Mouse (Mus musculus) hindbrain, embryonic 12.5 days (tissue): Measurements from ENCODE around the gene Atp6v0a1. TPM values are rescaled to one million over a fixed set of nuclear protein-coding genes. Genes with fewer than 3 reads are reported as not detected.

Experiments used
- ATAC-seq: fragments of 200-750 bp; cut with Nextera tagmentation; 2 replicates; pipeline ENCODE4 v1.8.0; 2017; ENCODE audit warnings: moderate TSS enrichment; ENCODE audit not compliant: low FRiP score
- H3K27ac ChIP-seq: fragments of 300-500 bp; sonication (generic); 2 replicates; pipeline ENCODE4 v1.5.1; 2016; ENCODE audit warnings: mild to moderate bottlenecking
- H3K27me3 ChIP-seq: fragments of 300-500 bp; sonication (generic); 2 replicates; pipeline ENCODE4 v1.6.1; 2016; ENCODE audit warnings: mild to moderate bottlenecking
- H3K36me3 ChIP-seq: fragments of 300-500 bp; sonication (generic); 2 replicates; pipeline ENCODE4 v1.6.1; 2016; ENCODE audit warnings: mild to moderate bottlenecking
- H3K4me1 ChIP-seq: fragments of 300-500 bp; sonication (generic); 2 replicates; pipeline ENCODE4 v1.6.1; 2016
- H3K4me2 ChIP-seq: fragments of 300-500 bp; sonication (generic); replicated peaks from 2 replicates; pipeline ENCODE4 v1.6.1; 2016; ENCODE audit warnings: mild to moderate bottlenecking
- H3K4me3 ChIP-seq: fragments of 300-500 bp; sonication (generic); 2 replicates; pipeline ENCODE4 v1.5.1; 2016; ENCODE audit warnings: mild to moderate bottlenecking
- H3K9ac ChIP-seq: fragments of 300-500 bp; sonication (generic); 2 replicates; pipeline ENCODE4 v1.6.1; 2016; ENCODE audit warnings: mild to moderate bottlenecking, moderate library complexity
- H3K9me3 ChIP-seq: fragments of 300-500 bp; sonication (generic); replicated peaks from 2 replicates; pipeline ENCODE4 v1.6.1; 2016; ENCODE audit warnings: mild to moderate bottlenecking
- WGBS: fragments of 180-500 bp; shearing (Covaris S2); methylation state at CpG from one replicate; pipeline ENCODE4 v1.1.7; 2016; 5-methylcytosine and 5-hydroxymethylcytosine counted together
- polyA plus RNA-seq: library from polyadenylated mRNA; unstranded; fragments of >200 nt; fragmentation: Nextera tagmentation; extraction: Ambion mirVana; gene quantifications from 2 replicates; pipeline ENCODE4 v1.2.1, GENCODE M21; 2016

The Atp6v0a1 gene
- polyA plus RNA-seq, 1 experiment from 2014 or later = 70.2 TPM

GRCm38 (mm10) chr11:100969189-100969743, 40.0 kb upstream of the Atp6v0a1 start:
- Histone ChIP-seq H3K27me3 (peaks cover 95% of the 10 kb centered on the region), H3K4me3 (peak overlapping the region; percentile 38), H3K4me2 (peak overlapping the region; percentile 51), H3K36me3 (no peaks in the 10 kb centered on the region), H3K27ac (no peak overlapping the region), H3K4me1 (peaks cover 17% of the 10 kb centered on the region), H3K9ac (peak overlapping the region; percentile 45; the same call in 1 of the 2 replicates), H3K9me3 (no peaks in the 10 kb centered on the region)
- no peak for ATAC-seq
- 9% methylated on average over 35 of the region's 35 CpGs for WGBS

GRCm38 (mm10) chr11:100969744-100970556, 39.3 kb upstream of the Atp6v0a1 start:
- 2% methylated on average over 65 of the region's 65 CpGs for WGBS
- ATAC-seq = no peak
- Histone ChIP-seq H3K4me1 (peaks cover 17% of the 10 kb centered on the region), H3K9ac (peak overlapping the region; percentile 24; the same call in 1 of the 2 replicates), H3K27ac (no peak overlapping the region), H3K4me2 (peak overlapping the region; percentile 51), H3K9me3 (no peaks in the 10 kb centered on the region), H3K27me3 (peaks cover 96% of the 10 kb centered on the region), H3K4me3 (peak overlapping the region; percentile 38), H3K36me3 (no peaks in the 10 kb centered on the region)

- ATAC-seq = no peak
- Histone ChIP-seq H3K27me3 (peaks cover 92% of the 10 kb centered on the region), H3K4me1 (peaks cover 17% of the 10 kb centered on the region), H3K27ac (no peak within 1 kb of the TSS), H3K36me3 (no peaks in the 10 kb centered on the region), H3K9me3 (no peaks in the 10 kb centered on the region), H3K9ac (peak within 1 kb of the TSS; percentile 24; the same call in 1 of the 2 replicates), H3K4me3 (peak within 1 kb of the TSS; percentile 38), H3K4me2 (peak within 1 kb of the TSS; percentile 51)
- 1% methylated on average over 20 of the region's 20 CpGs for WGBS
Observed at GRCm38 (mm10) chr11:100970557-100970937, 38.7 kb upstream of the Atp6v0a1 start, which contains the start of gene Cavin1. Gene Cavin1 (minus strand): TSS chr11:100970887.

GRCm38 (mm10) chr11:100971455-100971854, 37.8 kb upstream of the Atp6v0a1 start:
- peaks cover 83% of the 10 kb centered on the region for H3K27me3 ChIP-seq
- ATAC-seq = no peak
- no peak overlapping the region for H3K4me3 ChIP-seq
- H3K27ac ChIP-seq = no peak overlapping the region
- WGBS = 62% methylated on average over 10 of the region's 10 CpGs
- H3K9me3 ChIP-seq = no peaks in the 10 kb centered on the region
- peaks cover 17% of the 10 kb centered on the region for H3K4me1 ChIP-seq
- no peak overlapping the region for H3K9ac ChIP-seq
- H3K36me3 ChIP-seq = no peaks in the 10 kb centered on the region
- no peak overlapping the region for H3K4me2 ChIP-seq

- no peaks in the 10 kb centered on the region for H3K9me3 ChIP-seq
- no peak for ATAC-seq
- no peak overlapping the region for H3K9ac ChIP-seq
- peaks cover 65% of the 10 kb centered on the region for H3K27me3 ChIP-seq
- H3K4me1 ChIP-seq = peaks cover 17% of the 10 kb centered on the region
- no peaks in the 10 kb centered on the region for H3K36me3 ChIP-seq
- no peak overlapping the region for H3K4me2 ChIP-seq
- H3K27ac ChIP-seq = no peak overlapping the region
- 92% methylated on average over 7 of the region's 7 CpGs for WGBS
- H3K4me3 ChIP-seq = no peak overlapping the region
Observed at GRCm38 (mm10) chr11:100973245-100973644, 36.0 kb upstream of the Atp6v0a1 start.

GRCm38 (mm10) chr11:100974381-100974970, 34.8 kb upstream of the Atp6v0a1 start:
- Histone ChIP-seq H3K27ac (no peak overlapping the region), H3K36me3 (no peaks in the 10 kb centered on the region), H3K9ac (no peak overlapping the region), H3K4me3 (no peak overlapping the region), H3K27me3 (peaks cover 58% of the 10 kb centered on the region), H3K9me3 (no peaks in the 10 kb centered on the region), H3K4me2 (no peak overlapping the region), H3K4me1 (peaks cover 11% of the 10 kb centered on the region)
- WGBS = 72% methylated on average over 14 of the region's 14 CpGs
- no peak for ATAC-seq

GRCm38 (mm10) chr11:100975241-100975640, 34.0 kb upstream of the Atp6v0a1 start:
- 67% methylated on average over 7 of the region's 7 CpGs for WGBS
- Histone ChIP-seq H3K27me3 (peaks cover 50% of the 10 kb centered on the region), H3K4me2 (no peak overlapping the region)

GRCm38 (mm10) chr11:100979887-100980286, 29.4 kb upstream of the Atp6v0a1 start:
- 74% methylated on average over 8 of the region's 8 CpGs for WGBS
- ATAC-seq = no peak

More at GRCm38 (mm10) chr11:100975241-100975640, 34.0 kb upstream of the Atp6v0a1 start:
- Histone ChIP-seq H3K9ac (no peak overlapping the region), H3K9me3 (no peaks in the 10 kb centered on the region), H3K27ac (no peak overlapping the region), H3K36me3 (no peaks in the 10 kb centered on the region), H3K4me3 (no peak overlapping the region), H3K4me1 (peaks cover 4% of the 10 kb centered on the region; the same call in 1 of the 2 replicates)
- ATAC-seq = no peak

GRCm38 (mm10) chr11:100980438-100980837, 28.8 kb upstream of the Atp6v0a1 start:
- H3K4me1 ChIP-seq = 0 out of 2 replicates have a peak, but pooled peaks cover 5% of the 10 kb centered on the region
- no peak overlapping the region for H3K4me3 ChIP-seq
- H3K27ac ChIP-seq = no peak overlapping the region
- no peaks in the 10 kb centered on the region for H3K36me3 ChIP-seq
- no peaks in the 10 kb centered on the region for H3K9me3 ChIP-seq
- H3K4me2 ChIP-seq = no peak overlapping the region
- no peak overlapping the region for H3K9ac ChIP-seq
- no peak for ATAC-seq
- H3K27me3 ChIP-seq = peaks cover 22% of the 10 kb centered on the region
- WGBS = 69% methylated on average over 1 of the region's 1 CpGs

More at GRCm38 (mm10) chr11:100979887-100980286, 29.4 kb upstream of the Atp6v0a1 start:
- Histone ChIP-seq H3K9me3 (no peaks in the 10 kb centered on the region), H3K36me3 (no peaks in the 10 kb centered on the region), H3K27me3 (peaks cover 25% of the 10 kb centered on the region), H3K4me2 (no peak overlapping the region), H3K4me1 (0 out of 2 replicates have a peak, but pooled peaks cover 5% of the 10 kb centered on the region), H3K4me3 (no peak overlapping the region), H3K9ac (no peak overlapping the region), H3K27ac (no peak overlapping the region)

GRCm38 (mm10) chr11:100981236-100981635, 28.0 kb upstream of the Atp6v0a1 start:
- WGBS = 65% methylated on average over 3 of the region's 3 CpGs
- H3K27me3 ChIP-seq = peaks cover 22% of the 10 kb centered on the region
- H3K9me3 ChIP-seq = no peaks in the 10 kb centered on the region
- H3K4me3 ChIP-seq = no peak overlapping the region
- H3K9ac ChIP-seq = no peak overlapping the region
- no peak overlapping the region for H3K4me2 ChIP-seq
- ATAC-seq = no peak
- 0 out of 2 replicates have a peak, but pooled peaks cover 5% of the 10 kb centered on the region for H3K4me1 ChIP-seq
- no peaks in the 10 kb centered on the region for H3K36me3 ChIP-seq
- H3K27ac ChIP-seq = no peak overlapping the region

GRCm38 (mm10) chr11:100982087-100982486, 27.2 kb upstream of the Atp6v0a1 start:
- peaks cover 22% of the 10 kb centered on the region for H3K27me3 ChIP-seq
- H3K4me3 ChIP-seq = no peak overlapping the region
- 15% methylated on average over 8 of the region's 8 CpGs for WGBS
- H3K9me3 ChIP-seq = no peaks in the 10 kb centered on the region
- no peaks in the 10 kb centered on the region for H3K36me3 ChIP-seq
- no peak for ATAC-seq
- H3K4me2 ChIP-seq = no peak overlapping the region
- no peak overlapping the region for H3K9ac ChIP-seq
- H3K4me1 ChIP-seq = 0 out of 2 replicates have a peak, but pooled peaks cover 5% of the 10 kb centered on the region
- H3K27ac ChIP-seq = no peak overlapping the region

- H3K4me3 ChIP-seq = peak overlapping the region; percentile 25
- no peak overlapping the region for H3K27ac ChIP-seq
- WGBS = 5% methylated on average over 20 of the region's 20 CpGs
- peak overlapping the region; percentile 59 for H3K4me2 ChIP-seq
- peaks cover 22% of the 10 kb centered on the region for H3K27me3 ChIP-seq
- H3K4me1 ChIP-seq = 0 out of 2 replicates have a peak, but pooled peaks cover 5% of the 10 kb centered on the region
- no peaks in the 10 kb centered on the region for H3K36me3 ChIP-seq
- no peak overlapping the region for H3K9ac ChIP-seq
- H3K9me3 ChIP-seq = no peaks in the 10 kb centered on the region
- no peak for ATAC-seq
Observed at GRCm38 (mm10) chr11:100983125-100983777, 26.0 kb upstream of the Atp6v0a1 start.
